Mouse (Mus musculus) urinary bladder, postnatal 25 days (tissue): ENCODE measurements around the gene Akap12.

Experiments
- DNase-seq: peaks from one replicate; pipeline ENCODE4 v3.0.0; 2022; ENCODE audit warnings: low spot score

The Akap12 gene

GRCm38 (mm10) chr10:4357435-4357834 lies 91.3 kb downstream of the Akap12 start:
- no peak for DNase-seq

- no peak for DNase-seq
Observed at GRCm38 (mm10) chr10:4364618-4365017, 98.4 kb downstream of the Akap12 start.

GRCm38 (mm10) chr10:4370105-4370504 lies 103.9 kb downstream of the Akap12 start:
- no peak for DNase-seq

GRCm38 (mm10) chr10:4372011-4372410 lies 105.8 kb downstream of the Akap12 start:
- DNase-seq = no peak

GRCm38 (mm10) chr10:4373558-4373957 lies 107.4 kb downstream of the Akap12 start:
- DNase-seq = no peak

- no peak for DNase-seq
Observed at GRCm38 (mm10) chr10:4374239-4374638, 108.1 kb downstream of the Akap12 start.

GRCm38 (mm10) chr10:4374734-4375133 lies 108.6 kb downstream of the Akap12 start:
- DNase-seq = no peak

GRCm38 (mm10) chr10:4375267-4375666 lies 109.1 kb downstream of the Akap12 start:
- no peak for DNase-seq

- no peak for DNase-seq
Observed at GRCm38 (mm10) chr10:4376461-4376860, 110.3 kb downstream of the Akap12 start.

- DNase-seq = no peak
Observed at GRCm38 (mm10) chr10:4376931-4377330, 110.8 kb downstream of the Akap12 start.

GRCm38 (mm10) chr10:4380748-4381147 lies 114.6 kb downstream of the Akap12 start:
- DNase-seq = no peak

- no peak for DNase-seq
Observed at GRCm38 (mm10) chr10:4384244-4384643, 118.1 kb downstream of the Akap12 start.

- peak; percentile 89 for DNase-seq
Observed at GRCm38 (mm10) chr10:4386609-4387591, 120.7 kb downstream of the Akap12 start.

GRCm38 (mm10) chr10:4387701-4388383 lies 121.7 kb downstream of the Akap12 start, which contains the start of gene Zbtb2:
Zbtb2 (minus strand) TSS chr10:4388108.
- DNase-seq = peak; percentile 37

GRCm38 (mm10) chr10:4388384-4388745 lies 122.2 kb downstream of the Akap12 start:
- no peak for DNase-seq

- DNase-seq = no peak
Observed at GRCm38 (mm10) chr10:4389036-4389435, 122.9 kb downstream of the Akap12 start.

- no peak for DNase-seq
Observed at GRCm38 (mm10) chr10:4389461-4390112, 123.4 kb downstream of the Akap12 start.

GRCm38 (mm10) chr10:4390550-4390949 lies 124.4 kb downstream of the Akap12 start:
- no peak for DNase-seq

- DNase-seq = no peak
Observed at GRCm38 (mm10) chr10:4391076-4391475, 124.9 kb downstream of the Akap12 start.

- DNase-seq = no peak
Observed at GRCm38 (mm10) chr10:4391851-4392250, 125.7 kb downstream of the Akap12 start.

GRCm38 (mm10) chr10:4395321-4395720 lies 129.1 kb downstream of the Akap12 start:
- no peak for DNase-seq

GRCm38 (mm10) chr10:4398058-4398457 lies 131.9 kb downstream of the Akap12 start:
- no peak for DNase-seq
